Mouse (Mus musculus): ENCODE measurements around the gene Brca1. TPM values are rescaled to one million over a fixed set of nuclear protein-coding genes. Genes with fewer than 3 reads are reported as not detected.
A peak's percentile ranks its signal among the peaks of the same experiment; 100 is the strongest.
"Not testable (repeated sequence)": the region's sequence is repeated elsewhere in the genome, so short reads cannot be mapped to it uniquely, and the experiment has no call there.

Brca1 gene
- polyA plus RNA-seq, 1 experiment from 2014 or later: 1.9 TPM

- H3K9me3 ChIP-seq (replicated peaks; ENCODE audit: control insufficient read depth, low read length, poor library complexity, severe bottlenecking): no peaks in the 10 kb centered on the region
- H3K4me3 ChIP-seq (ENCODE audit: low read depth, low read length): peak overlapping the region; percentile 85
- H3K27ac ChIP-seq (ENCODE audit: low read length): no peak overlapping the region
- peaks cover 25% of the 10 kb centered on the region for H3K4me1 ChIP-seq (ENCODE audit: control insufficient read depth, insufficient read depth, low read length)
- H3K4me2 ChIP-seq (ENCODE audit: low read length): peak overlapping the region; percentile 66
- H3K27me3 ChIP-seq (ENCODE audit: control insufficient read depth, insufficient read depth, low read depth, low read length): no peaks in the 10 kb centered on the region
- no peak for ATAC-seq
- peak overlapping the region; percentile 90 for H3K9ac ChIP-seq (ENCODE audit: low read depth, low read length)
- H3K36me3 ChIP-seq (ENCODE audit: control insufficient read depth, insufficient read depth, low read length): no peaks in the 10 kb centered on the region
- 65% methylated on average over 4 of the region's 4 CpGs for WGBS
Observed at GRCm38 (mm10) chr11:101469155-101469554, 82.6 kb downstream of the Brca1 start.

GRCm38 (mm10) chr11:101468731-101469130 lies 83.0 kb downstream of the Brca1 start:
- ATAC-seq: no peak
- Histone ChIP-seq H3K4me2 (ENCODE audit: low read length) (peak overlapping the region; percentile 66), H3K9ac (ENCODE audit: low read depth, low read length) (peak overlapping the region; percentile 90), H3K36me3 (ENCODE audit: control insufficient read depth, insufficient read depth, low read length) (no peaks in the 10 kb centered on the region), H3K4me3 (ENCODE audit: low read depth, low read length) (peak overlapping the region; percentile 85), H3K4me1 (ENCODE audit: control insufficient read depth, insufficient read depth, low read length) (peaks cover 29% of the 10 kb centered on the region), H3K27me3 (ENCODE audit: control insufficient read depth, insufficient read depth, low read depth, low read length) (no peaks in the 10 kb centered on the region), H3K27ac (ENCODE audit: low read length) (peak overlapping the region; percentile 82), H3K9me3 (replicated peaks; ENCODE audit: control insufficient read depth, low read length, poor library complexity, severe bottlenecking) (no peaks in the 10 kb centered on the region)
- WGBS: 3% methylated on average over 13 of the region's 13 CpGs

- Histone ChIP-seq H3K36me3 (ENCODE audit: control insufficient read depth, insufficient read depth, low read length) (no peaks in the 10 kb centered on the region), H3K4me2 (ENCODE audit: low read length) (peak overlapping the region; percentile 66), H3K27me3 (ENCODE audit: control insufficient read depth, insufficient read depth, low read depth, low read length) (no peaks in the 10 kb centered on the region), H3K4me3 (ENCODE audit: low read depth, low read length) (peak overlapping the region; percentile 85), H3K27ac (ENCODE audit: low read length) (peak overlapping the region; percentile 82), H3K4me1 (ENCODE audit: control insufficient read depth, insufficient read depth, low read length) (peaks cover 34% of the 10 kb centered on the region), H3K9ac (ENCODE audit: low read depth, low read length) (peak overlapping the region; percentile 90), H3K9me3 (replicated peaks; ENCODE audit: control insufficient read depth, low read length, poor library complexity, severe bottlenecking) (no peaks in the 10 kb centered on the region)
- WGBS: 0% methylated on average over 23 of the region's 31 CpGs
- peak; percentile 33 for ATAC-seq
Observed at GRCm38 (mm10) chr11:101468263-101468688, 83.5 kb downstream of the Brca1 start.

- peak overlapping the region; percentile 90 for H3K9ac ChIP-seq (ENCODE audit: low read depth, low read length)
- peak overlapping the region; percentile 82 for H3K27ac ChIP-seq (ENCODE audit: low read length)
- 0% methylated on average over 41 of the region's 54 CpGs for WGBS
- H3K27me3 ChIP-seq (ENCODE audit: control insufficient read depth, insufficient read depth, low read depth, low read length): no peaks in the 10 kb centered on the region
- peaks cover 40% of the 10 kb centered on the region for H3K4me1 ChIP-seq (ENCODE audit: control insufficient read depth, insufficient read depth, low read length)
- no peaks in the 10 kb centered on the region for H3K36me3 ChIP-seq (ENCODE audit: control insufficient read depth, insufficient read depth, low read length)
- peak overlapping the region; percentile 85 for H3K4me3 ChIP-seq (ENCODE audit: low read depth, low read length)
- ATAC-seq: peak; percentile 49
- H3K9me3 ChIP-seq (replicated peaks; ENCODE audit: control insufficient read depth, low read length, poor library complexity, severe bottlenecking): no peaks in the 10 kb centered on the region
- H3K4me2 ChIP-seq (ENCODE audit: low read length): peak overlapping the region; percentile 66
Observed at GRCm38 (mm10) chr11:101467477-101468262, 84.1 kb downstream of the Brca1 start.

GRCm38 (mm10) chr11:101466552-101466950 lies 85.2 kb downstream of the Brca1 start:
- ATAC-seq; H3K36me3 ChIP-seq (ENCODE audit: control insufficient read depth, insufficient read depth, low read length); H3K27ac ChIP-seq (ENCODE audit: low read length); H3K27me3 ChIP-seq (ENCODE audit: control insufficient read depth, insufficient read depth, low read depth, low read length); H3K9me3 ChIP-seq (replicated peaks; ENCODE audit: control insufficient read depth, low read length, poor library complexity, severe bottlenecking): not testable (repeated sequence)
- 66% methylated on average over 5 of the region's 5 CpGs for WGBS
- Histone ChIP-seq H3K9ac (ENCODE audit: low read depth, low read length) (peak overlapping the region; percentile 97), H3K4me1 (ENCODE audit: control insufficient read depth, insufficient read depth, low read length) (peaks cover 46% of the 10 kb centered on the region), H3K4me2 (ENCODE audit: low read length) (peak overlapping the region; percentile 79), H3K4me3 (ENCODE audit: low read depth, low read length) (peak overlapping the region; percentile 98)

- Histone ChIP-seq H3K9me3 (replicated peaks; ENCODE audit: control insufficient read depth, low read length, poor library complexity, severe bottlenecking) (no peaks in the 10 kb centered on the region), H3K27ac (ENCODE audit: low read length) (peak within 1 kb of the TSS; percentile 96), H3K4me1 (ENCODE audit: control insufficient read depth, insufficient read depth, low read length) (peaks cover 46% of the 10 kb centered on the region), H3K4me3 (ENCODE audit: low read depth, low read length) (peak within 1 kb of the TSS; percentile 98), H3K9ac (ENCODE audit: low read depth, low read length) (peak within 1 kb of the TSS; percentile 97), H3K27me3 (ENCODE audit: control insufficient read depth, insufficient read depth, low read depth, low read length) (no peaks in the 10 kb centered on the region), H3K4me2 (ENCODE audit: low read length) (peak within 1 kb of the TSS; percentile 79), H3K36me3 (ENCODE audit: control insufficient read depth, insufficient read depth, low read length) (peaks cover 14% of the 10 kb centered on the region)
- WGBS: under 1% methylated on average over 60 of the region's 60 CpGs
- peak; percentile 79 for ATAC-seq
Observed at GRCm38 (mm10) chr11:101465869-101466551, 85.7 kb downstream of the Brca1 start, which contains the start of gene Vat1. Vat1 (minus strand) TSS chr11:101466230.

GRCm38 (mm10) chr11:101465101-101465868 lies 86.5 kb downstream of the Brca1 start:
- no peaks in the 10 kb centered on the region for H3K9me3 ChIP-seq (replicated peaks; ENCODE audit: control insufficient read depth, low read length, poor library complexity, severe bottlenecking)
- H3K27me3 ChIP-seq (ENCODE audit: control insufficient read depth, insufficient read depth, low read depth, low read length): no peaks in the 10 kb centered on the region
- WGBS: 0% methylated on average over 51 of the region's 51 CpGs
- H3K27ac ChIP-seq (ENCODE audit: low read length): peak overlapping the region; percentile 96
- peaks cover 46% of the 10 kb centered on the region for H3K4me1 ChIP-seq (ENCODE audit: control insufficient read depth, insufficient read depth, low read length)
- ATAC-seq: peak; percentile 41
- H3K9ac ChIP-seq (ENCODE audit: low read depth, low read length): peak overlapping the region; percentile 97
- peaks cover 18% of the 10 kb centered on the region for H3K36me3 ChIP-seq (ENCODE audit: control insufficient read depth, insufficient read depth, low read length)
- peak overlapping the region; percentile 98 for H3K4me3 ChIP-seq (ENCODE audit: low read depth, low read length)
- H3K4me2 ChIP-seq (ENCODE audit: low read length): peak overlapping the region; percentile 79

- H3K4me3 ChIP-seq (ENCODE audit: low read depth, low read length): peak within 1 kb of the TSS; percentile 98
- H3K36me3 ChIP-seq (ENCODE audit: control insufficient read depth, insufficient read depth, low read length): peaks cover 25% of the 10 kb centered on the region
- 12% methylated on average over 12 of the region's 12 CpGs for WGBS
- peaks cover 46% of the 10 kb centered on the region for H3K4me1 ChIP-seq (ENCODE audit: control insufficient read depth, insufficient read depth, low read length)
- peak within 1 kb of the TSS; percentile 97 for H3K9ac ChIP-seq (ENCODE audit: low read depth, low read length)
- peak within 1 kb of the TSS; percentile 79 for H3K4me2 ChIP-seq (ENCODE audit: low read length)
- no peaks in the 10 kb centered on the region for H3K27me3 ChIP-seq (ENCODE audit: control insufficient read depth, insufficient read depth, low read depth, low read length)
- H3K9me3 ChIP-seq (replicated peaks; ENCODE audit: control insufficient read depth, low read length, poor library complexity, severe bottlenecking): no peaks in the 10 kb centered on the region
- peak within 1 kb of the TSS; percentile 96 for H3K27ac ChIP-seq (ENCODE audit: low read length)
- no peak for ATAC-seq
Observed at GRCm38 (mm10) chr11:101464211-101465100, 87.3 kb downstream of the Brca1 start, which contains the start of gene Rnd2. Rnd2 (plus strand) TSS chr11:101464999.
